Comparison of ENCODE assay signal across 20 mouse cellular contexts in genomic region chr8:114563361-114563760, GRCm38 (mm10).
"Had no signal": no experiment of that assay in that cellular context is flagged by ENCODE, and none has a peak within 500 bp of the region (broad histone marks: within the 10 kb centered on the region; RNA-seq: fewer than 3 reads in every experiment).

No protein-coding gene starts in this region.

- H3K36me3 ChIP-seq: heart, embryonic 10.5 days; heart, embryonic 12.5 days; heart, embryonic 13.5 days; heart, embryonic 15.5 days; hindbrain, embryonic 10.5 days; hindbrain, embryonic 12.5 days; hindbrain, embryonic 13.5 days; hindbrain, embryonic 15.5 days; intestine, embryonic 15.5 days; kidney, embryonic 15.5 days had no signal

- H3K4me1 ChIP-seq: heart, embryonic 10.5 days; heart, embryonic 12.5 days; heart, embryonic 13.5 days; heart, embryonic 15.5 days; hindbrain, embryonic 15.5 days; intestine, embryonic 15.5 days had no signal

- DNase-seq: heart, postnatal 10 days; heart, postnatal 14 days; heart, postnatal 36 days; heart, postnatal 4 days; layer of hippocampus, adult 9-11 months; layer of hippocampus, postnatal 36 days had no signal

- H3K27ac ChIP-seq: heart, embryonic 10.5 days; heart, embryonic 13.5 days; heart, embryonic 15.5 days; hindbrain, embryonic 12.5 days; hindbrain, embryonic 13.5 days; hindbrain, embryonic 14.5 days; hindbrain, embryonic 15.5 days; hindbrain, postnatal 0 days; intestine, embryonic 15.5 days; kidney, embryonic 15.5 days; kidney, postnatal 0 days; layer of hippocampus, adult 2 months had no signal

- H3K4me3 ChIP-seq: heart, embryonic 10.5 days; heart, embryonic 12.5 days; heart, embryonic 13.5 days; heart, embryonic 15.5 days; hindbrain, embryonic 10.5 days; hindbrain, embryonic 12.5 days; hindbrain, embryonic 13.5 days; hindbrain, embryonic 15.5 days; intestine, embryonic 15.5 days; kidney, embryonic 15.5 days; layer of hippocampus, adult 2 months had no signal

- H3K9ac ChIP-seq: heart, embryonic 12.5 days; heart, embryonic 13.5 days; heart, embryonic 15.5 days; hindbrain, embryonic 12.5 days; hindbrain, embryonic 13.5 days; hindbrain, embryonic 14.5 days; hindbrain, embryonic 15.5 days; intestine, embryonic 15.5 days; kidney, embryonic 15.5 days had no signal

- H3K27me3 ChIP-seq: heart, embryonic 12.5 days; heart, embryonic 13.5 days; heart, embryonic 15.5 days; hindbrain, embryonic 12.5 days; hindbrain, embryonic 15.5 days; intestine, embryonic 15.5 days; kidney, embryonic 15.5 days had no signal
